Mouse (Mus musculus): ENCODE data around the gene Acsm3.

Acsm3 gene

DNA sequence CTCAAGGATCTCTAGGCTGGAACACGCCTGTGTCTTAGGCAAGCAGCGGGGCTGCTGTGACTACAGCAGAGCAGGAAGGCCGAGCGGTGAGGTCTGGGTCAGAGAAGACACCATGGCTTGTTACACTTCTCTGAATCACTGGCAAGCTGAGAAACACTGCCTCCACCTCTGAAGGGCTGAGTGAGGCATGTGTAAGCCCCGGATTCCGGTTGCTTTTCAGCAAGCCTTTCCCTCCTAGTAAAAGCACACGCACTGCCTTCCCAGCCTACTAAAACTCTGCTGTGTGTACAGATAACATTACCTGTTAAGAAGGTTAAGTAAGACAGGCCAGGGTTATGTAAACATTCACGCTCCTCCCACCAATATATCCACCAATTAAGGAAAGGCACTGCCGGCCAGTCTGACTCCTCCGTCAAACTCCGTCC lies at the start of gene Acsm3:
Gene Acsm3, plus strand, starts transcription at position 397 of the 425 bp plus-strand sequence.
- DNase-seq, result no peak

DNA sequence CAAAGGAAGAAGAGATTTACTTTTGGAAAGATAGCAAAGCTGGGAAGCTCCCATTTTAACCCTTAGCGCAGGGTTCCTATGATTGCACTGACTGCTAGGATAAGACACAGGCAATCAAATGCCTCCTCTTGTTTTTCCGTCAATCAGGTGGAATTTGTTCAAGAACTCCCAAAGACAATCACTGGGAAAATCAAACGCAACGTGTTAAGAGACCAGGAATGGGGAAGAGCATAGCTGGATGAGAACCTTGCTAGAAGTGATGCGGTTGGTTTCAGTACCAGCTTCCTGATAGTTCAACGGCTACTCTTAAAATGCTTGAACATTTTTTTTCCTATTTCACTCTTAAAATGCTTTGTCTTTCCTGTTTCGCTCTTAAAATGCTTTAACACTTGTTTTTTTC lies 46.6 kb upstream of the Acsm3 start:
- no peak for DNase-seq

DNA sequence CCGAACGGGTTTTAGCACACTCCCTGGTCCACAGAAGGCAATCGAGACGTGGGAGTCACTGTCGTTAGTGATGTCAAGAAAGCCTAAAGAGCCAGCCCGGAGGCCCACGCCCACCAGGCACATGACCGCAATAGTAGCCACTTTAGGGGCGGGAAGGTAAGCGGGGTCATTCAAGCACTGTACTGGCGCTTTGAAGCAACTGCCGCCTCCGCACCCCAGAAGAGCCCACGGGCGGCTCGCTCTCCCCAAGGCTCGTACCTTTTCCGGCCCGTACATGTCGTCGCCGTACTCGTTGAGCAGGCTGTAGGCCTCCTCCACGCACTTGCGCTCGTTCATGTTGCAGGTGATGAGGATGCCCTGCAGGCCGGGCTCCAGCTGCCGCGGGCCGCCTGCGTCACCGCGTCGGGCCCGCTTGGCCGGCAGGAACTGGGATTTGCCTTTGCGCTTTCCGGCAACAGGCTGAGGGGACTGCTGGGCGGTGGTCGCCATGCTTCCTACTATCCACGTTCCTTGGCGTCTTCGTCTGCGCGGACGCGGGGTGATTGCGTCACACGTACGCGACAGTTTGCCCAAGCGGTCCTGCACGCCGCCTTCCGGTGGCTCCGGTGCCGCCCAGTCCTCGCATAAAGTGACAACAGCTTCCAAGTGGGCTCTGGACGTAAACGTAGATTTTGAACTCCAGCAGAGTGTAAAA lies 40.3 kb upstream of the Acsm3 start, which contains the start of gene Thumpd1:
Gene Thumpd1, minus strand, starts transcription at position 546 of the 694 bp plus-strand sequence.
- DNase-seq, result peak; percentile 98

DNA sequence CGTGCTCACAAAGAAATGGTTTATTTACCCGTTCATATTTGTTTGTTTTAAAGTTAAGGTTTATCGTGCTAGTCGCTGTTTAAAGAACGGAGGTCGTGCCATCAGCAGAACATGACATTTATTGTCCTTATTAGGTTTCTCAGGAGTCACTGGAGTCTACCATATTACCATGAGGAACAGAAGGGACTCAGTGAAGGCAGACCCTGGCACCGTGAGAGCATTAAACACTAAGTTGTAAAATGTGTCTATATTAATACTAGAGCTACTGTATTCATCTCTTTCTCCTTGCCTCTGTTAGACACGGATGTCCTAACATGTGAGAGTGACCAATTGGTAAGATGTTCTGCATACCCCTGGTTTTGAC lies 39.8 kb upstream of the Acsm3 start:
- DNase-seq, result no peak

DNA sequence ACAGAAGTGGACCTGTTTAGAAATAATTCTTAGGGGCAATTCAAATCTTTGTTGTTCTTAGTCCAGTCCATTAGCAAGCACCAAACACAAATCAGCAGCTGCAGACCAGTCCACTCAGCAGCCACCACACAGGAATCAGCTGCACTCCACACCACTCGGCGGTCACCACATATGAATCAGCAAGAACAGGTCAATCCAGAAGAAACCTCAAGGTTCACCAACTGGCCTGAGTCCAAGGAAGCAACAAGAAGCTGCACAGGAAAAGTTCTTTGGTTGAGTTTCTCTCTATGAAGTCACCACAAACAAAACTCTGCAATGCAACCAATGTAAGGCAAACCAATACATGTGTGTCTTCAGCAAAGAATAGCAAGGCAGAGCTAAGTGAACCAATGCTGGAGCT lies 33.1 kb upstream of the Acsm3 start:
- DNase-seq, result no peak

DNA sequence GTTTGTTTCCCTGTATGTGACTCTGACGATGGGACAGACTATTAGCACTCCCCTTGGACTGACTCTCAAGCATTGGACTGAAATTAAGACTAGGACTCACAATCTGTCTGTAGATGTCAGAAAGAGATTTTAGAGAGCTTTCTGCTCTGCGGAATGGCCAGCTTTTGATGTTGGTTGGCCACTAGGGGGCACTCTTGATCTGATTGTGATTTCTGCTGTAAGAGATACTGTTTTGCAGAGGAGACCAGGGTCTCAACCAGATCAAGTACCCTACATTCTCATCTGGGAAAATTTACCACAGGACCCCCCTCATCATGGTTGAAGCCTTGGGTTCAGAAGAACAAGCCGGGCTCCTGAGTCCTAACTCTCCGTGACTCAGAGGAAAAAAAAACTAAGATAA lies 29.5 kb upstream of the Acsm3 start:
- DNase-seq, result peak; percentile 44

DNA sequence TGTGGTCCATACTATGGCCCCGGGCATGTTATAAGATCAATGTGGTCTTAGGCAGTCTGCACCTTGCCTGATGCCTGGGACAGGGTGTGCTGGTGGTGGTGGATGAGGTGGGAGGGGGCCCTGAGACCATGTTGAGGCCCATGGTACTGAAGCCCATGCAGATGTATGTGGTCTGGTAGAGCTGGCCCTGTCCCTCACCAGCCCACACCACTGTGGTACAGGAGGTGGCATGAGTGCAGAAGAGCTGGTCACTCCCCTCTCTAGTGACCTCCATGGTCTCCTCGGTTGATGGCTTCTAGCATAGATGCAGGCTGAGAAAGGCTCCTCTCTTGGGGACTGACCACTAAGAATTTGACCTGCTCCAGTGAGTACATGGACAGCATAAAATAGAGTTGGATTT lies 21.8 kb upstream of the Acsm3 start:
- DNase-seq, result no peak

DNA sequence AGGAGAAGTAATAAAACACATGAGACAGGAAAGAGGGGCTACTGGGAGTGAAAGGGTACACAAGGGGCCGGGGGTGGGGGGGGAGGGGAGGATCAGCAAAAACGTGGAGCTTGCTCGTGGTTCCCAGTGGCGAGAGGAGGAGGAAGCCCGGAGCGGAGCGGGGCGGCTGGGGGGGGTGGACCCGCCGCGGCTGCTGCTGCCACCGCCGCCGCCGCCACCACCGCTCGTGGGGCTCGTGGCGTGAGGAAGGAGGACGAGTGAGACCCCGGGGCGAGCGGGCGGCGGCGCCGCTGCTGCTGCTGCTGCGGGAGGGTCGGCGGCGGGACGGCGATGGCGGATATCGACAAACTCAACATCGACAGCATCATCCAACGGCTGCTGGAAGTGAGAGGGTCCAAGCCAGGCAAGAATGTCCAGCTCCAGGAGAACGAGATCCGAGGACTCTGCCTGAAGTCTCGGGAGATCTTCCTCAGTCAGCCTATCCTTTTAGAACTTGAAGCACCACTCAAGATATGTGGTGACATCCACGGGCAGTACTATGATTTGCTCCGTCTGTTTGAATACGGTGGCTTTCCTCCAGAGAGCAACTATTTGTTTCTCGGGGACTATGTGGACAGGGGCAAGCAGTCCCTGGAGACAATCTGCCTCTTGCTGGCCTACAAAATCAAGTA lies 20.8 kb upstream of the Acsm3 start:
- peak; percentile 18 for DNase-seq

DNA sequence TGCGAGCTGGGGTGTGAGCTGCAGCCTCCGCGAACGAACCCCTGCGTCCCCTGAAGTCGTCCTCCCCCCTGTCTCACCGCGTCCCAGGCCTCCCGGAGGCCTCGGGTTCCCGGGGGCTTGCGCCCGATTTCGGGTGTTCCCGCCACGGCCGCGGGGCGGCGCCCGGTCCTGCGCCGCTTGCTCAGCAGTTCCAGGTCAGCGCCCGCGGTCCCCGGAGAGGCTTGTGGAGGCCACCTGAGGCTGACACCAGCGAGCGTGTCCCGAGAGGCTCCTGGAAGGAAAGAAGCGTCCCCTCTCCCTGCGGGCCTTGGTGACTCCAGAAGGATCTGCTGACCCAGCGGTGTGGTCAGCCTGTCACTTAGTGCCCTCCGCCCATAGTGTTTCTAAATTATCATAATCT lies 16.4 kb upstream of the Acsm3 start:
- peak; percentile 51 for DNase-seq

DNA sequence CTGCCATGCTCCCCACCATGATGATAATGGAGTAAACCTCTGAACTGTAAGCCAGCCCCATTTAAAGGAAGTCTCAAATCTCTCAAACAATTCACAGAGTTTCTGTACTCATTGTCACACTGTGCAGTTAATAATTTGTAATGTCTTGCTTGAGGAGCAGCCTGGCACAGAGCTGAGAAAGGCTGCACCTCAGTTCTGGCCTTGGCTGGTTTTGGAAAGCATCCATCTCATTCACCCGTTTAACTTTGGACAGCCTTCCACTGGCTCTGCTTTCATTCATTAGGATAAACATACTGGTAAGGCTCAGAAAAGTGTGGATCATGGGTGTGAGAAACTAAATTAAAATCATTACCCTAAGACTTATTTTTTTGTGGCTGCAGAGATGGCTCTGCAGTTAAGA lies 14.9 kb upstream of the Acsm3 start:
- no peak for DNase-seq

DNA sequence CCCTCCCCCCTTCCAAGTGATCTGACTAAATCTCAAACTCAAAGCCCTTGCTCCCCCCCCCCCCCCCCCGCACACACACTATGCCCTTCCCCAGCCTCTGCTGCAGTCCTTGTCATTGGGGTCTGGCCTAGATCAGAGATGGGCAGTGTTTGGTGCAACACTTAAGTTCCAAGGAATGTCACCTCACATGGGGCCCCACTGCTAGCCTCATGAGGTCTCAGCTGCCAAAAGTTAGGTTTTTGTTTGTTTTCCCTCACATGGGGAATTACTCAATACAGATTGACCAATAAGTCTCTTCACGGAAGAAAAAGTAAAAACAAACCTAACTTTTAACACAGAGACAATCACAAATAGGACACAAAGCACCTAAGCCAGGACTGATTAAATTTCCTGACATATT lies 12.0 kb upstream of the Acsm3 start:
- no peak for DNase-seq

DNA sequence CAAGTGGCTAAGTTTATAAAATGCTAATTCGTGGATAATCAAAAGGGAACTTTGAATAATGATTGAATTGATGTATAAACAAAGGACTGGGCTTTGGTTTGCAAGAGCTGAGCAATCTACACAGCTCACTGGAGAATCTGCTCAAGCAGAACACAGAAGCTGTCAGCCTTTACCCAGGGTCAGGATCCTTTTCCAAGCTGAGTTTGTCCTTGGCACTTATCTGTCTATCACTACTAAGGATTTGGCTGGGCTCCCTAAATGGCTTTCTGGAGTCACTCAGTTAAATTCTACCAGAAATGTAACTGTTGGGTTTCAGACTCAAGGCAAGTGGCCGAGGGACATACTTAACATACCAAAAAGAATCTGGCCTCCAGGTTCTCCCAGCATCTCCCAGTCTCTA lies 10.8 kb upstream of the Acsm3 start:
- DNase-seq, result no peak

DNA sequence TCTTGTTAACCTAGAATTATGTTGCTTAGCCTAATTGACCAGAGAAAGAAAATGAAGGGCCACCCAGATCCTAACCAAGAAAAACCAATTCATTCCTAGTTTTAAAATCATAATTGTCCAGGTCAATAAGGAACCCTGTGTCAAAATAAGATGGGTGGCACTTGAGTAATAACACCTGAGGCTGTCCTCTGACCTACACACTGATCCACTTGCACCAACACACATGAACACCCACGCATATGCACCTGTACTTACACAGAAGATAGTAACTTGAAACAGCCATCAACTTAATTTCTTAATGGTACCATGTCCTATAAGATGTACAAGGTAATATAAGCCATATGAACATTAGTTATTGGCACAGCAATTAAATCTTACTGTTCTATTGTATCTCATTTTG lies 7.0 kb upstream of the Acsm3 start:
- no peak for DNase-seq

DNA sequence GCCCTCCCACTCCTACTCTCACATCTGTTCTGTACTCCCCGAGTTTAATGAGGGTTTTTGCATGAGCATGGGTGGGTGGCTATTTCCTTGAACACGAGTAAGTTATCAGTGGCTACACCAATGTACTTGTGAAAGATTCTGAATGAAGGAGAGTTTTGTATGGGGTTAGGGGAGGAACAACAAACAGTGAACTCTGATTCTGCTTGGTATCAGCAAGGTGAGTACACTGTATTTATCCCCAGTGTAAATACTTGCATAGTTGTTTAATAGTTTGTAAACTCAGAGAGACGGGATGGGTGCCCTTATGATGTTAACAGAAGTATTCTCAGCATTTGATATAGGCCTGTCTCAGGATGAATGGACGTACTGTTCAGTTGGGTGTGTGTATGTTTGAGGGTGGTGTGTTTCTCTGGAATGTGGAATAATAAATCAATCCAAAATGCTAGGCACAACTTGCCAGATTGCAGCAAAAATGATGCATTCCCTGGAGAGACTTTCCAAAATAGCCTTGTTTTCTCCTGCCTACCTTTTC lies 1.5 kb downstream of the Acsm3 start:
- no peak for DNase-seq

DNA sequence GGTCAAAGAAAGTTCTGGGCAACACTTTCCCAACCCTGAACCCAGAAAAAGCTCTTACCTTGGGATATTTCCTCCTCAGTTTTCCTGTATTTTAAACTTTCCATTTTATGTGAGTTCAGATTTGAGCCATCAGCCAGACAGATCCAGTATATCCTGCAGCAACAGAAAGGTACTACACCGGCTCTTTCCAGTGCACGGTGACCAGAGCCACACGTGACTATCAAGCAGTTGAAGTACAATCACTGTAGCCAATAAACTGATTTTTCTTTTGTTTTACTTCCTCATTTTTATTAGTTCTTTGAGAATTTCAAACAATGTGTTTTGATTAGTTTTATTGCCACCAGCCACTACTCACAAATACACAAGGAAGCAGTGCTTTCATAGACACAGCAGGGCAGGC lies 3.7 kb downstream of the Acsm3 start:
- DNase-seq, result no peak

DNA sequence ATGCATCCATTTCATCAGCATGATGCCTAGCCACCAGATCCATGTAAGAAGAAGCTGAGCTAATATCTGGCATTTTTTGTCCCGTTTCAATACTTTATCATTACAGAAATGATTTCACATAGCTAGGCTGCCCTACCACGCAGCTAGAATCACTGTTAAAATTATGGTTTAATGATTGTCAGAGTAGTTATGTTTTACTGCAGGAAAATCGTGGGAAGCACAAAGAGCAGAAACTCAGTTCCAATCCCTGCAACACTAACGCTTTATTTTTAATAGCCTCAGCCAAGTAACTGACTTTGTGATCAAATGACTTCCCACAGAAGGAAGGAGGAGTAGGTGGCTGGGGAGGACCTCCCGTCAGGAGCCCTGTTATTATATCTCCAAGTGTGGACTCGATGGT lies 6.3 kb downstream of the Acsm3 start:
- no peak for DNase-seq

DNA sequence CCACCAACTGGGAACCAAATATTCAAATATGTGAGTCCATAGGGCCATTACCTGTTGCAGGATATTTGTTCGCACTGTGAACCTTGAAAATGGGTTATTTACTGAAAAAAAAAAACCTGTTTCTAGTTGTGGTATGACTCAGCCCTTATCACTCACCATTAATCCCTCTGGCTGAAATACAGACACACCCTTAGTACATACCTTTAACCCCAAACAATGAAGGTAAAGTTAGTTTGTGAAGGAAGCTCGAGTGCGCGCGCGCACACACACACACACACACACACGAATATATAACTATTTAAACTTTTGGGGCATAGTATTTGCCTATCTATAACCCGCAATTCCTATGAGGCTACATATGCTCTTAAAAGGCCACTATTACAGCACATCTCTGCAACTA lies 9.2 kb downstream of the Acsm3 start:
- no peak for DNase-seq

DNA sequence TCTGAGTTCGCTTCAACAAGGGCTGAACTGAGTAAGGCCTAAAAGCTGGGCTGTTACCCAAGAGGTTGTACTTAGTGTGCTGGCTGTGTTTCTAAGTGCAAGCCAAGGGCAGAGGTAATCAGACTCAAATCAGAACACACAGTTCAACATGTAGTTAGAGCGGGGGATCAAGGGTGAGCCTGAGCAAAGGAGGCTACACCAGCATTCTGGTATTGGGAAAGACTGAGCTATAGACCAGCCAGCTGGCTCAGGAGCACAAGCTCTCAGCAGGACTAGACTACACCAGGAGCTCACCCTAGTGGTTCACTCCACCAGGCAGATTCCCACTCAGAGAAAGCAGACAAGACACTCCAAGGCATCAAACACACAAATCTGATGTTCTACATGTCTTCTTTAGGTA lies 22.7 kb downstream of the Acsm3 start:
- DNase-seq, result no peak

DNA sequence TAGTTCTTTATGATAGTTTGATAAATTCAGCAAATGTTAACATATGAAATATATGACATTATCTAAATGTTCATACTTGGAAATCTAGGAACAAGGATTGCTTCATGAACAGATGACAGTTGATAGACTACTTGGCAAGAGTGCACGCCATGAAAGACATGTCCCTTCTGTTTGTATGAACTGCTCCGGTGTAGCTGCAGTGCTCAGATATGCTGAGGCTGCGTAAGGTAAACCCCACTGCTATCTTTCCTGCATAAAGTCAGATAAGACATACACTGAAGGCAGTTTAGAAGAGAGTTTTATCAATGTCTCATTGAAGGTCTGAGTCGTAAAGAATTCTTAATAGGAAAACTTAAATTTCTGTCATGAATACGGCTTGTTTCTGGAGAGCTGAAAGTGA lies 24.2 kb downstream of the Acsm3 start:
- DNase-seq, result no peak

DNA sequence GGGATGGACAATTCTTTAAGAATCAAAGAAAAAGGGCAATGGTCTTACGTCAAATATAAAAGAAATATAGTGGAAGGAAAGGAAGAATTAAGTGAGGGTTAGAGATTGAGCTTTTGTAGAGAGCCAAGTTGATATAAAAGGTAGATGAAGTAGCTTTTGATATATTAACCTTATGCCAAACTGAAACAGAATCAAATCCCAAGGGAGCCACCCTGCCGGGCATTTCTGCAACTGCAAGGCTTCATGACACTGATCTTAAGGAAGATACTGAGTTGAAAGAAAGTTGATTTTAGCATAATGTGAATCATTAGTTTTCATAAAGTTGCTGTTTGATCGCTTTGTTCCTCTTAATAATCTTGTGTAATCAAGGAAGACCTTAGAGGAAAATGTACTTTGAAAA lies 28.3 kb downstream of the Acsm3 start:
- no peak for DNase-seq

DNA sequence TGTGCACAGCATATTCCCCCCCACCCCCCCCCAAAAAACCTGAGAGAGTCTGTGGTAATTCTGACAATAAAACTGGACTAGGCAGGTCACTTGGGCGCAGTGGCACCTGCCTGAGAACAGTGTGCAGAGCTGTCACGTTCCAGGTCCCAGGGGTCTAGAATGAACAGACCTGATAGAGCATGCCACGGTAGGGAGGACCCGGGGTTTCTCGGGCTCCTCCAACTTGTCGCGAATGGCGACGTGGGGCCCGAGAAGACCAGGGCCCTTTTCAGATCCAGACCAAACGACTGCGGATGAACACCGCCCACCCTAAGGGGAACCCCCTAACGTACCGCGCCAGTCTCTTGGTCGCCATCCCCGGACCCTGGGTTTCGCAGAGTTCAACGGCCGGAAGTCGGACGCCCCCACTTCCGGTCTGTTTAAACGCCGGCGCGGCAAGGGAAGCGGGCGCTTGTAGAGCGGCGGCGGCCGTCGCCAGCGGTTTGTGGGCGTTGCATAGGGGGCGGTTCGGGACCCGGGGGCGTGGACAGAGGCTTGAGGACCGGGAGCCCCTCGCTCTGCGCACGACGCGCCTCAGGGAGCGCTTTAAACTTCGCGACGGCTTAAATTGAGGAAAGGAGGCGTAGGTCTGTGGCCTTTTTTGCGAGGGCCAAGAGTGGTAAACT lies 33.0 kb downstream of the Acsm3 start, which contains the start of the genes Rexo5 and Eri2:
Gene Rexo5, plus strand, starts transcription at position 421 of the 665 bp plus-strand sequence.
Gene Eri2, minus strand, starts transcription at position 473 of the 665 bp plus-strand sequence.
- DNase-seq, result peak; percentile 90

DNA sequence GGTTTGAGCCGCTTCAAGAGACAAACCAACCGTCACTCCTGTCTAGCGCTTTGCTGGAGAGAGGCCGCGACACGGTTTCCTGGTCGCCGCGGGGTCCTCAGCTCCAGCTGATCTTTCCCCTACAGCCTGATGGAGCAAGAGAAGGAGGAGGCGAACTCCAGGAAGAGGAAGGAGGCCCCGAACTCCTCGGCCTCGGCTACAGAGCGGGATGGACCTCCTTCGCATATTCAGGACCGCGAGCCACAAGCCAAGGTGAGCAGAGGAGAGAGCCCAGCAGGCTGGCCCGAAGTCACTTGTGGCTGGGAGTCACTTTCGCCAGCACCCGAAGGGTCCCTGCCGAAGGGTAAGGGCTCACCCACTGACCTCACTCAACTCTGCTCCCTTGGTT lies 33.5 kb downstream of the Acsm3 start:
- DNase-seq, result no peak

DNA sequence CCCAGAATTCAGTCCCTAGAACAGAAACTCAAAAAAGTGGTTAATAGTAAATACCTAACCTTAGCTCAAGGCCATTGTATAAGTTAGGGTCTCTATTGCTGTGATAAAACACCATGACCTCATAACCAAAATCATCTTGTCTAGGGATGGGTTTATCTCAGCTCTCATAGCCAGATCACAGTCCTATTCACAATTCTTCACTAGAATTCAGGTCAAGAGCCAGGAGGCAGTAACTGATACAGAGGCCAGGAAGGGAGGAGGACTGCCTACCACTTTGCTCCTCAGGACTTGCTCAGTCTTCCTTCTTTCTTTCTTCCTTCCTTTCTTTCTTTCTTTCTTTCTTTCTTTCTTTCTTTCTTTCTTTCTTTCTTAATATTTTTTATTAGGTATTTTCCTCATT lies 34.6 kb downstream of the Acsm3 start:
- DNase-seq, result no peak

DNA sequence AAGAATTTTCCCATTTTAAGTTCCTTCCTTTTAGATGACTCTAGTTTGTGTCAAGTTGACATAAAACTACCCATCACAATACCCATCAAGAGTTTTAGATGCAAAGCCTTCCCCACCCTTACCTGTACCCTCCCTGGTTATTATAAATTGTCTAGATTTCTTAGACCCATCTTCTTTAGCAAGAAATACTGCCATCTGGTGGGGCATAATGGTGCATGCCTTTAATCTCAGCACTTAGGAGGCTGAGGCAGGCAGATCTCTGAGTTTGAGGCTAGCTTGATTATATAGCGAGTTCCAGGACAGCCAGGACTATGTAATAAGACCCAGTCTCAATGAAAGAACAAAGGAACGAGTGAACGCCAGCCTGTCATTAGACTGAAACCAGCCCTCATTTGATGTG lies 39.8 kb downstream of the Acsm3 start:
- peak; percentile 6 for DNase-seq

Data from thymus, postnatal 4 days (tissue).